In the genomic region with DNA sequence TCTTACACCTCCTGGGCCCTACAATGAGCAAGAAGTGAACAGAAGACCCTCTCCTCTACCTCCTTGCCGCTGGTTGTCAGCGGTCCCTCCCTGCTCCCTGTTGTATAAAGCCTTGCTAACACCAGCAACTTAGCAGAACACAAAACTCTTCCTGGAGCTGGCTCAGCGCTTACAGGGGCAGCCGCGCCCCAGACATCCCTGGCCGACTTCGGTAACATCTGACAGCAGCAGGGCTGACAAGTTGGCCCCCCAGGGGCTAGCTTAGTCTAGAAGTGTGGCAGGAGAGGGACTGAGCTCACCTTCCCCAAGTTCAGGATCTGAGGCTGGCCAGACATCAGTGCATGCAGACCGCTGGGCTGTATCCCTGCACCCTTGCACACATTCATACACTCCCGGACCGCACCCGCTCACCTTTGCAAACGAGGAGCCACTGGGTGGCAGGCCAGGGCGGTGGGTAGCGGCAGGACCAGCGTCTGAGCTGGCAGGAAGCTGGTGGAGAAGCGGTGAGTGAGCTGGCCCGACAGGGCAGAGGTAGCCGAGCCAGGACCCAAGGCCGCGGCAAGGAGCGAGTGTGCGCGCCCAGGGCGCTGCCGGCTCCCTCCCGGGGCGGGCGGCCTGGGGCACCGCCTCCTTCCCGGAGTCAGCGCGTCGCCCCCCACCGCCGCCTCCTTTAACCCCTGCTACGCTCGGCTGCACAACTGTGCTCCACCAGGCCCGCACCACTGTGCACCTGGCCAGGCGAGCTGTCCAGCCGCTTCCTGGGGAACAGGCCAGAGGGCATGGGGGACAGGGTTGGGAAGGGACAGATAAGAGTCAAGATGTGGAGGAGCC, we compare ENCODE assay signal across 8 mouse cellular contexts.
DNase-seq lines count a peak whose midpoint lies in the region; TF ChIP-seq lines count a peak whose summit lies in the region.

No protein-coding gene starts in this region.

- peak; percentile 10; the same call in 1 of the 2 replicates for TF ChIP-seq POLR2A in bone marrow, adult 2 months (IDR thresholded peaks at IDR 0.05; ENCODE audit: borderline replicate concordance, control insufficient read depth, low read depth, low read length)
- peak; percentile 75; the same call in 1 of the 2 replicates for TF ChIP-seq POLR2A in lung, adult 2 months (IDR thresholded peaks at IDR 0.05; ENCODE audit: borderline replicate concordance, extremely low read depth, low read depth, low read length)
- no peak for TF ChIP-seq POLR2A in olfactory bulb, adult 2 months (IDR thresholded peaks at IDR 0.05; ENCODE audit: insufficient read depth, low read depth, low read length)

- no peak for TF ChIP-seq CTCF in bone marrow, adult 2 months (IDR thresholded peaks at IDR 0.05; ENCODE audit: control insufficient read depth, insufficient read depth, low read length)
- TF ChIP-seq CTCF in lung, adult 2 months (IDR thresholded peaks at IDR 0.05; ENCODE audit: insufficient read depth, low read length) = no peak
- TF ChIP-seq CTCF in olfactory bulb, adult 2 months (IDR thresholded peaks at IDR 0.05; ENCODE audit: insufficient read depth, low read depth, low read length) = peak; percentile 19; the same call in 1 of the 2 replicates

- DNase-seq in 3T3-L1 (ENCODE audit: low read depth, low spot score) = peak; percentile 48
- DNase-seq in heart, adult 18-20 months = peak; percentile 79 to 82
- peak; percentile 84 for DNase-seq in kidney, adult 11 months
- DNase-seq in lung, adult 2 months = peak; percentile 79
- DNase-seq in urinary bladder, postnatal 4 days (ENCODE audit: low spot score in 2 of 2) = peak; percentile 68 to 70
- DNase-seq in right cerebral cortex, postnatal 36 days (ENCODE audit: low spot score in 2 of 2) = no peak

- peaks cover 1% of the 10 kb centered on the region; the same call in 1 of the 2 replicates for H3K4me1 ChIP-seq in bone marrow, adult 2 months (ENCODE audit: control insufficient read depth, insufficient read depth, low read length)
- H3K4me1 ChIP-seq in lung, adult 2 months (ENCODE audit: control insufficient read depth, insufficient read depth, low read length) = peaks cover 28% of the 10 kb centered on the region
- peaks cover 28% of the 10 kb centered on the region for H3K4me1 ChIP-seq in olfactory bulb, adult 2 months (ENCODE audit: control insufficient read depth, insufficient read depth, low read length)

- no peak overlapping the region for H3K27ac ChIP-seq in bone marrow, adult 2 months (ENCODE audit: control insufficient read depth, insufficient read depth, low read depth, low read length, poor library complexity)
- no peak overlapping the region; the same call in 1 of the 2 replicates for H3K27ac ChIP-seq in olfactory bulb, adult 2 months (ENCODE audit: insufficient read depth, low read depth, low read length)

- 8% methylated on average over 39 of the region's 40 CpGs for WGBS in bone marrow, adult 2 months
- 3% methylated on average over 40 of the region's 40 CpGs for WGBS in lung, adult 2 months
- WGBS in olfactory bulb, adult 2 months = 14% methylated on average over 40 of the region's 40 CpGs

- H3K4me3 ChIP-seq in bone marrow, adult 2 months (replicated peaks; ENCODE audit: control insufficient read depth, low read depth, low read length) = peak overlapping the region; percentile 41
- peak overlapping the region; percentile 95 for H3K4me3 ChIP-seq in lung, adult 2 months (replicated peaks; ENCODE audit: extremely low read depth, low read depth, low read length)
- peak overlapping the region; percentile 46 for H3K4me3 ChIP-seq in olfactory bulb, adult 2 months (ENCODE audit: insufficient read depth, low read depth, low read length)

Comparison
In these comparisons a context has a peak if more than half of its experiments do, and no peak if none do; other contexts are left out.
1. DNase-seq: peak in 3T3-L1 (single experiment), heart, adult 18-20 months (2 of 2), kidney, adult 11 months (single experiment), lung, adult 2 months (single experiment) and urinary bladder, postnatal 4 days (2 of 2); none in right cerebral cortex, postnatal 36 days (0 of 2).
2. H3K4me3 ChIP-seq: peak in every context shown above with its lines; median percentile 95 in lung, adult 2 months; 46 in olfactory bulb, adult 2 months; 41 in bone marrow, adult 2 months.